Mouse (Mus musculus): ENCODE results near the gene Ccnf.

DNA sequence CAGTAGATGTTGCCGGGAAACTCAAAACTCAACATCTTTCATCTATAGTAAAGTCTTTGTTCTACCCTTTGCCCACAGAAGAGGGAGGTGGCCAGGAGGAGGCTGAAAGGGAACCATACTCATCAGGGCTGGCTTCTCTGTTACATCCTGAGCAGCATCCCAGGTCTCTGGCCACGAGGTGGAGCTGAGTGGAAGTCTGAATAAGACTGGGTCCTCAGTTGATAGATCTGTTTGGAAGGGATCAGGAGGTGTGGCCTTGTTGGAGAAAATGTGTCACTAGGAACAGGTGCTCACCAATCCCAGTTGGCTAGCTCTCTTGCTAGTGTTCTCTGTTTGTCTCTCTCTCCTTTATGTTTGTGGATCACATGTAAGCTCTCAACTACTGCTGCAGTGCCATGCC, 55.9 kb downstream of the Ccnf start:
- TF ChIP-seq CTCF (IDR thresholded peaks at IDR 0.05; ENCODE audit: control insufficient read depth, insufficient read depth, insufficient read length): no peak
- TF ChIP-seq MYOG (IDR thresholded peaks at IDR 0.05; ENCODE audit: control insufficient read depth, extremely low read depth, insufficient read length): no peak
- TF ChIP-seq MAX (IDR thresholded peaks at IDR 0.05): no peak
- TF ChIP-seq USF1 (IDR thresholded peaks at IDR 0.05; ENCODE audit: low read depth): no peak
